Mouse (Mus musculus): ENCODE measurements around the gene St3gal6.

The St3gal6 gene

GRCm38 (mm10) chr16:58522677-58523043, 1.4 kb downstream of the St3gal6 start:
- in situ Hi-C loops (cut with MboI, MseI), result loop anchor here (5.0 to 25.0 kb wide), 3 partner anchors 60 to 940 kb away; partner anchors contain the start of gene Riox2

GRCm38 (mm10) chr16:58521900-58522299, 2.1 kb downstream of the St3gal6 start:
- in situ Hi-C loops (cut with MboI, MseI), result loop anchor here (5.0 to 25.0 kb wide), 3 partner anchors 60 to 940 kb away; partner anchors contain the start of gene Riox2

- in situ Hi-C loops (cut with MboI, MseI), result loop anchor here (5.0 to 25.0 kb wide), 3 partner anchors 59 to 941 kb away; partner anchors contain the start of gene Riox2
Observed at GRCm38 (mm10) chr16:58521182-58521581, 2.9 kb downstream of the St3gal6 start.

GRCm38 (mm10) chr16:58520457-58520856, 3.6 kb downstream of the St3gal6 start:
- in situ Hi-C loops (cut with MboI, MseI), result loop anchor here (5.0 to 25.0 kb wide), 3 partner anchors 58 to 942 kb away; partner anchors contain the start of gene Riox2

- in situ Hi-C loops (cut with MboI, MseI), result loop anchor here (5.0 to 25.0 kb wide), 4 partner anchors 57 to 943 kb away; partner anchors contain the start of gene Riox2
Observed at GRCm38 (mm10) chr16:58519650-58520073, 4.4 kb downstream of the St3gal6 start.

- in situ Hi-C loops (cut with MboI, MseI), result loop anchor here (10.0 to 25.0 kb wide), 2 partner anchors 188 to 945 kb away; partner anchors contain the start of gene Riox2
Observed at GRCm38 (mm10) chr16:58516960-58517798, 6.9 kb downstream of the St3gal6 start.

- in situ Hi-C loops (cut with MboI, MseI), result loop anchor here (10.0 to 25.0 kb wide), 2 partner anchors 189 to 946 kb away; partner anchors contain the start of gene Riox2
Observed at GRCm38 (mm10) chr16:58516161-58516560, 7.9 kb downstream of the St3gal6 start.

- in situ Hi-C loops (cut with MboI, MseI), result loop anchor here (10.0 to 25.0 kb wide), 2 partner anchors 190 to 948 kb away; partner anchors contain the start of gene Riox2
Observed at GRCm38 (mm10) chr16:58514565-58514964, 9.5 kb downstream of the St3gal6 start.

- in situ Hi-C loops (cut with MboI, MseI), result loop anchor here (10.0 to 25.0 kb wide), 2 partner anchors 191 to 949 kb away; partner anchors contain the start of gene Riox2
Observed at GRCm38 (mm10) chr16:58513755-58514154, 10.3 kb downstream of the St3gal6 start.

GRCm38 (mm10) chr16:58512887-58513286, 11.2 kb downstream of the St3gal6 start:
- in situ Hi-C loops (cut with MboI, MseI), result loop anchor here (10.0 to 25.0 kb wide), 2 partner anchors 192 to 949 kb away; partner anchors contain the start of gene Riox2

- in situ Hi-C loops (cut with MboI, MseI), result loop anchor here (10.0 to 25.0 kb wide), 2 partner anchors 193 to 950 kb away; partner anchors contain the start of gene Riox2
Observed at GRCm38 (mm10) chr16:58512181-58512761, 11.8 kb downstream of the St3gal6 start.

- in situ Hi-C loops (cut with MboI, MseI), result loop anchor here (25.0 kb wide), 1 partner anchor 957 kb away; the partner anchor contains the start of gene Riox2
Observed at GRCm38 (mm10) chr16:58504945-58505344, 19.1 kb downstream of the St3gal6 start.

GRCm38 (mm10) chr16:58502566-58502965, 21.5 kb downstream of the St3gal6 start:
- in situ Hi-C loops (cut with MboI, MseI), result loop anchor here (25.0 kb wide), 1 partner anchor 960 kb away; the partner anchor contains the start of gene Riox2

- in situ Hi-C loops (cut with MboI, MseI), result loop anchor here (25.0 kb wide), 1 partner anchor 960 kb away; the partner anchor contains the start of gene Riox2
Observed at GRCm38 (mm10) chr16:58501760-58502301, 22.2 kb downstream of the St3gal6 start.

- in situ Hi-C loops (cut with MboI, MseI), result loop anchor here (25.0 kb wide), 1 partner anchor 963 kb away; the partner anchor contains the start of gene Riox2
Observed at GRCm38 (mm10) chr16:58499650-58500049, 24.4 kb downstream of the St3gal6 start.

GRCm38 (mm10) chr16:58499172-58499584, 24.9 kb downstream of the St3gal6 start:
- in situ Hi-C loops (cut with MboI, MseI), result no loop called here

GRCm38 (mm10) chr16:58497886-58498713, 25.9 kb downstream of the St3gal6 start:
- in situ Hi-C loops (cut with MboI, MseI), result no loop called here

- in situ Hi-C loops (cut with MboI, MseI), result no loop called here
Observed at GRCm38 (mm10) chr16:58496791-58497190, 27.3 kb downstream of the St3gal6 start.

- in situ Hi-C loops (cut with MboI, MseI), result no loop called here
Observed at GRCm38 (mm10) chr16:58487861-58488260, 36.2 kb downstream of the St3gal6 start.

GRCm38 (mm10) chr16:58482296-58482695, 41.7 kb downstream of the St3gal6 start:
- in situ Hi-C loops (cut with MboI, MseI), result no loop called here
